Mouse (Mus musculus): ENCODE results near the gene Esyt1. TPM values are rescaled to one million over a fixed set of nuclear protein-coding genes. Genes with fewer than 3 reads are reported as not detected.
"Not testable (repeated sequence)": the region's sequence is repeated elsewhere in the genome, so short reads cannot be mapped to it uniquely, and the experiment has no call there.

Esyt1 gene
- total and polyA plus RNA-seq, 2 experiments from 2014 or later: 13.0 to 41.5 TPM

GRCm38 (mm10) chr10:128556963-128557362, 31.3 kb upstream of the Esyt1 start:
- Histone ChIP-seq H3K27ac (ENCODE audit: low read depth) (no peak overlapping the region), H3K4me3 (ENCODE audit: low read depth, low read length) (no peak overlapping the region), H3K4me1 (ENCODE audit: control insufficient read depth, insufficient read depth) (no peaks in the 10 kb centered on the region), H3K4me2 (ENCODE audit: low read depth, low read length) (no peak overlapping the region), H3K9me3 (replicated peaks; ENCODE audit: control insufficient read depth, low read length) (no peaks in the 10 kb centered on the region), H3K36me3 (replicated peaks; ENCODE audit: control insufficient read depth, insufficient read depth, low read length) (peaks cover 47% of the 10 kb centered on the region), H3K9ac (replicated peaks; ENCODE audit: low read depth, low read length) (no peak overlapping the region), H3K27me3 (ENCODE audit: control insufficient read depth, insufficient read depth, low read length) (no peaks in the 10 kb centered on the region)
- TF ChIP-seq CTCF (IDR thresholded peaks at IDR 0.05; ENCODE audit: low read depth): no peak
- no peak for TF ChIP-seq EP300 (IDR thresholded peaks at IDR 0.05; ENCODE audit: low read depth)
- WGBS: 79% methylated on average over 6 of the region's 6 CpGs
- DNase-seq (ENCODE audit: low spot score) (no peak), ATAC-seq (ENCODE audit: insufficient read depth, low read depth) (no peak)

DNA sequence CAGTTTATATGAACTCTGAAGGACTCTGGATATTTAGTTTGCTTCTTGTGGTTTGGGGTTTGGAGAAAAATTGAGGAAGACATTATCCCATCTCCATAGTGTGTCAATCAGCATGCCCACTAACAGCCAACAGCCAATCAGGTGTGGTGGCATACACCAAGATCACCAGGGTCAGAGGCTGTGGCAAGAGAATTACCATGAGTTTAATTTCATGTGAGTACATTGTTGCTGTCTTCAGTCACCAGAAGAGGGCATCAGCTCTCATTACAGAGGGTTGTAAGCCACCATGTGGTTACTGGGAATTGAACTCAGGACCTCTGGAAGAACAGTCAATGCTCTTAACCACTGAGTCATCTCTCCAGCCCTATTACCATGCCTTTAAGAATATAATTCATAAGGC, 30.6 kb upstream of the Esyt1 start:
- H3K27me3 ChIP-seq (ENCODE audit: control insufficient read depth, insufficient read depth, low read length): no peaks in the 10 kb centered on the region

GRCm38 (mm10) chr10:128555567-128555966, 29.9 kb upstream of the Esyt1 start:
- ATAC-seq (ENCODE audit: insufficient read depth, low read depth); H3K4me3 ChIP-seq (ENCODE audit: low read depth, low read length); H3K4me2 ChIP-seq (ENCODE audit: low read depth, low read length); DNase-seq (ENCODE audit: low spot score); H3K9me3 ChIP-seq (replicated peaks; ENCODE audit: control insufficient read depth, low read length); H3K27ac ChIP-seq (ENCODE audit: low read depth); H3K4me1 ChIP-seq (ENCODE audit: control insufficient read depth, insufficient read depth); H3K9ac ChIP-seq (replicated peaks; ENCODE audit: low read depth, low read length); H3K27me3 ChIP-seq (ENCODE audit: control insufficient read depth, insufficient read depth, low read length): not testable (repeated sequence)
- peaks cover 33% of the 10 kb centered on the region for H3K36me3 ChIP-seq (replicated peaks; ENCODE audit: control insufficient read depth, insufficient read depth, low read length)
- WGBS: 59% methylated on average over 1 of the region's 1 CpGs

More for the DNA sequence above, 30.6 kb upstream of the Esyt1 start:
- H3K4me1 ChIP-seq (ENCODE audit: control insufficient read depth, insufficient read depth): no peaks in the 10 kb centered on the region
- H3K36me3 ChIP-seq (replicated peaks; ENCODE audit: control insufficient read depth, insufficient read depth, low read length): peaks cover 40% of the 10 kb centered on the region
- ATAC-seq (ENCODE audit: insufficient read depth, low read depth) (no peak), DNase-seq (ENCODE audit: low spot score) (no peak)
- no peak overlapping the region for H3K4me3 ChIP-seq (ENCODE audit: low read depth, low read length)
- H3K9me3 ChIP-seq (replicated peaks; ENCODE audit: control insufficient read depth, low read length): no peaks in the 10 kb centered on the region
- H3K27ac ChIP-seq (ENCODE audit: low read depth): no peak overlapping the region
- no peak overlapping the region for H3K4me2 ChIP-seq (ENCODE audit: low read depth, low read length)
- TF ChIP-seq CTCF (IDR thresholded peaks at IDR 0.05; ENCODE audit: low read depth): peak; percentile 16; the same call in 1 of the 2 replicates
- no peak for TF ChIP-seq EP300 (IDR thresholded peaks at IDR 0.05; ENCODE audit: low read depth)
- H3K9ac ChIP-seq (replicated peaks; ENCODE audit: low read depth, low read length): no peak overlapping the region

GRCm38 (mm10) chr10:128550144-128550823, 24.6 kb upstream of the Esyt1 start:
- H3K9me3 ChIP-seq (replicated peaks; ENCODE audit: control insufficient read depth, low read length); H3K9ac ChIP-seq (replicated peaks; ENCODE audit: low read depth, low read length); H3K27ac ChIP-seq (ENCODE audit: low read depth); H3K27me3 ChIP-seq (ENCODE audit: control insufficient read depth, insufficient read depth, low read length); H3K36me3 ChIP-seq (replicated peaks; ENCODE audit: control insufficient read depth, insufficient read depth, low read length); H3K4me2 ChIP-seq (ENCODE audit: low read depth, low read length); H3K4me3 ChIP-seq (ENCODE audit: low read depth, low read length); DNase-seq (ENCODE audit: low spot score); ATAC-seq (ENCODE audit: insufficient read depth, low read depth); H3K4me1 ChIP-seq (ENCODE audit: control insufficient read depth, insufficient read depth): not testable (repeated sequence)
- WGBS: 82% methylated on average over 11 of the region's 11 CpGs

- H3K9ac ChIP-seq (replicated peaks; ENCODE audit: low read depth, low read length); H3K4me1 ChIP-seq (ENCODE audit: control insufficient read depth, insufficient read depth); ATAC-seq (ENCODE audit: insufficient read depth, low read depth); DNase-seq (ENCODE audit: low spot score); H3K27ac ChIP-seq (ENCODE audit: low read depth); H3K27me3 ChIP-seq (ENCODE audit: control insufficient read depth, insufficient read depth, low read length); H3K4me3 ChIP-seq (ENCODE audit: low read depth, low read length); H3K4me2 ChIP-seq (ENCODE audit: low read depth, low read length); H3K9me3 ChIP-seq (replicated peaks; ENCODE audit: control insufficient read depth, low read length): not testable (repeated sequence)
- WGBS: 58% methylated on average over 6 of the region's 6 CpGs
- H3K36me3 ChIP-seq (replicated peaks; ENCODE audit: control insufficient read depth, insufficient read depth, low read length): peaks cover 11% of the 10 kb centered on the region
Observed at GRCm38 (mm10) chr10:128549682-128550057, 24.0 kb upstream of the Esyt1 start.

- H3K36me3 ChIP-seq (replicated peaks; ENCODE audit: control insufficient read depth, insufficient read depth, low read length): peaks cover 16% of the 10 kb centered on the region
- ATAC-seq (ENCODE audit: insufficient read depth, low read depth): peak; percentile 92
- TF ChIP-seq CTCF (IDR thresholded peaks at IDR 0.05; ENCODE audit: low read depth) (no peak), EP300 (IDR thresholded peaks at IDR 0.05; ENCODE audit: low read depth) (peak; percentile 90)
- H3K4me1 ChIP-seq (ENCODE audit: control insufficient read depth, insufficient read depth): peaks cover 5% of the 10 kb centered on the region; the same call in 1 of the 2 replicates
- H3K27me3 ChIP-seq (ENCODE audit: control insufficient read depth, insufficient read depth, low read length): no peaks in the 10 kb centered on the region
- H3K4me2 ChIP-seq (ENCODE audit: low read depth, low read length): peak within 1 kb of the TSS; percentile 82
- peak; percentile 99 for DNase-seq (ENCODE audit: low spot score)
- H3K4me3 ChIP-seq (ENCODE audit: low read depth, low read length): peak within 1 kb of the TSS; percentile 72
- peak within 1 kb of the TSS; percentile 92 for H3K9ac ChIP-seq (replicated peaks; ENCODE audit: low read depth, low read length)
- H3K9me3 ChIP-seq (replicated peaks; ENCODE audit: control insufficient read depth, low read length): no peaks in the 10 kb centered on the region
- peak within 1 kb of the TSS; percentile 94 for H3K27ac ChIP-seq (ENCODE audit: low read depth)
- WGBS: under 1% methylated on average over 31 of the region's 31 CpGs
Observed at GRCm38 (mm10) chr10:128548947-128549681, 23.4 kb upstream of the Esyt1 start, which contains the start of gene Rpl41. TSS of gene Rpl41 (minus strand) at chr10:128549305.

- WGBS: under 1% methylated on average over 21 of the region's 30 CpGs
- peak overlapping the region; percentile 94 for H3K27ac ChIP-seq (ENCODE audit: low read depth)
- not testable (repeated sequence) for DNase-seq (ENCODE audit: low spot score); ATAC-seq (ENCODE audit: insufficient read depth, low read depth); H3K27me3 ChIP-seq (ENCODE audit: control insufficient read depth, insufficient read depth, low read length); H3K4me1 ChIP-seq (ENCODE audit: control insufficient read depth, insufficient read depth); H3K9me3 ChIP-seq (replicated peaks; ENCODE audit: control insufficient read depth, low read length)
- peak overlapping the region; percentile 72 for H3K4me3 ChIP-seq (ENCODE audit: low read depth, low read length)
- H3K36me3 ChIP-seq (replicated peaks; ENCODE audit: control insufficient read depth, insufficient read depth, low read length): peaks cover 25% of the 10 kb centered on the region
- H3K9ac ChIP-seq (replicated peaks; ENCODE audit: low read depth, low read length): peak overlapping the region; percentile 92
- H3K4me2 ChIP-seq (ENCODE audit: low read depth, low read length): peak overlapping the region; percentile 82
Observed at GRCm38 (mm10) chr10:128548051-128548791, 22.6 kb upstream of the Esyt1 start.
